In the genomic region with DNA sequence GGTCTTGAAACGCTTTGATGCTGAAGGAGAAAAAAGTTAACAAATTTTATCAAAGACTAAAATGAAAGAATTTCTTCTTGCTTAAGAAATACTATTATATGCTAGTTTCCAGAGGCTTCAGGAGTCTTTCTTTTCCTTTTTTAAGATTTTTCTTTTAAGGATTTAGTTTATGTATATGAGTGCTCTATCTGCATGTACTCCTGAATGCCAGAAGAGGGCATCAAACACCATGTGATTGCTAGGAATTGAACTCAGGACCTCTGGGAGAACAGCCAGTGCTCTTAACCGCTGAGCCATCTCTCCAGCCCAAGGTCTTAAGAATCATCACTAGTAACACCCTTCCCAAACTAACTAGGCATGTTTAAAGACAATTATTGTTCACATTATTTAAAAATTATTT, we compare ENCODE assay signal across 1 mouse cellular context.
TF ChIP-seq lines count a peak whose summit lies in the region.

No protein-coding gene starts in this region.

TF ChIP-seq in ES-E14, 5 proteins besides CTCF, POLR2A, EP300 and RAD21:
- TF ChIP-seq ZNF384 (IDR thresholded peaks at IDR 0.05; ENCODE audit: low read depth, low read length) (no peak), ZC3H11A (IDR thresholded peaks at IDR 0.05; ENCODE audit: borderline replicate concordance, low read depth, low read length) (no peak), HCFC1 (IDR thresholded peaks at IDR 0.05; ENCODE audit: borderline replicate concordance, insufficient read depth, low read length) (no peak), MAFK (IDR thresholded peaks at IDR 0.05; ENCODE audit: insufficient read depth, low read depth, low read length) (no peak), CHD2 (IDR thresholded peaks at IDR 0.05; ENCODE audit: low read depth, low read length) (no peak)
